Mouse (Mus musculus) liver, adult 2 months (tissue): ENCODE measurements around the gene Sox8. TPM values are rescaled to one million over a fixed set of nuclear protein-coding genes. Genes with fewer than 3 reads are reported as not detected.

Source experiments
- DNase-seq: peaks from one replicate; pipeline ENCODE4 v3.0.0-alpha.2; 2011; ENCODE audit warnings: low read depth, low spot score; ENCODE audit errors: extremely low read depth
- H3K27ac ChIP-seq: fragments of 200-500 bp; replicated peaks from 2 replicates; pipeline ENCODE4 v1.5.1; 2012; ENCODE audit warnings: low read depth, mild to moderate bottlenecking, control low read depth, inconsistent platforms, low read length; ENCODE audit not compliant: insufficient read depth
- H3K27me3 ChIP-seq: fragments of 200-500 bp; 2 replicates; pipeline ENCODE4 v1.6.1; 2012; ENCODE audit warnings: mild to moderate bottlenecking, moderate library complexity, low read length, inconsistent platforms; ENCODE audit not compliant: control insufficient read depth, insufficient read depth
- H3K36me3 ChIP-seq: fragments of 200-500 bp; 2 replicates; pipeline ENCODE4 v1.6.1; 2012; ENCODE audit warnings: low read length, inconsistent platforms; ENCODE audit not compliant: control insufficient read depth, insufficient read depth
- H3K4me1 ChIP-seq: fragments of 200-500 bp; 2 replicates; pipeline ENCODE4 v1.6.1; 2011; ENCODE audit warnings: low read length; ENCODE audit not compliant: control insufficient read depth, insufficient read depth
- H3K4me3 ChIP-seq: fragments of 200-500 bp; 2 replicates; pipeline ENCODE4 v1.5.1; 2011; ENCODE audit warnings: low read depth, mild to moderate bottlenecking, control low read depth, low read length, moderate library complexity; ENCODE audit not compliant: insufficient read depth
- H3K79me2 ChIP-seq: fragments of 200-500 bp; 2 replicates; pipeline ENCODE4 v1.6.1; 2012; ENCODE audit warnings: inconsistent platforms, mild to moderate bottlenecking, low read length, moderate library complexity; ENCODE audit not compliant: control insufficient read depth, insufficient read depth
- H3K9ac ChIP-seq: fragments of 200-500 bp; 2 replicates; pipeline ENCODE4 v1.6.1; 2012; ENCODE audit warnings: low read depth, mild to moderate bottlenecking, control low read depth, inconsistent platforms, low read length
- CTCF ChIP-seq: fragments of 200-500 bp; IDR thresholded peaks from 2 replicates; pipeline ENCODE4 v1.5.1; 2011; ENCODE audit warnings: low read depth, low read length, control low read depth
- POLR2A ChIP-seq: fragments of 200-500 bp; IDR thresholded peaks from 2 replicates; pipeline ENCODE4 v1.6.1; 2011; ENCODE audit warnings: low read length, control low read depth; ENCODE audit not compliant: insufficient read depth; ENCODE audit errors: extremely low read depth
- WGBS: fragments of 180-500 bp; shearing (Covaris S2); methylation state at CpG from one replicate; pipeline ENCODE4 v1.1.7; 2018; 5-methylcytosine and 5-hydroxymethylcytosine counted together
- polyA plus RNA-seq: library from polyadenylated mRNA; depleted of rRNA; stranded (reverse); fragments of >200 nt; gene quantifications from 2 replicates; pipeline ENCODE4 v1.2.3, GENCODE M21; 2012
- total RNA-seq: library from RNA; depleted of rRNA; stranded (reverse); fragments of >200 nt; gene quantifications from 2 replicates; pipeline ENCODE4 v1.2.3, GENCODE M21; 2014

Sox8 gene
- total and polyA plus RNA-seq, 2 experiments: not detected

DNA sequence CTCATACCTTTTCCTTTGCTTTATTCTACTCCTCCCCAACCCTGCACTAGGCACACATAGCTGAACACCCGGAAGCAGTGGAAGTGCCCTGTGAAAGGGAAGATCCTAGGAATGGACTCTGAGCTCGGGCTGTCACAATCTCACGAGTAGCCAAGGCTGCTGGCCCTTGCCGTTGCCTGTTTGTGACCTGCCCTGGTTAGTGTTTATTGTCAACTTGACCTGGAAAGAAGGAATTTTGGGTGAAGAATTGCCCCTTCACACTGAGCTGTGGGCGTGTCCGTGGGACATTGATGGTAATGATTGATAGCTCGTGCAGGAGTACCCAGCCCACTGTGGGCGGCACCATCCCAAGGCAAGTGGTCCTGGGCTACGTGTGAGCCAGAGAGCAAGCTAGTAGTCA lies 14.2 kb upstream of the Sox8 start:
- H3K27ac ChIP-seq: 0 out of 2 replicates have a peak overlapping the region, but pooled peaks have one; percentile 15
- no peak overlapping the region for H3K9ac ChIP-seq
- DNase-seq: peak; percentile 83
- no peaks in the 10 kb centered on the region for H3K79me2 ChIP-seq
- no peaks in the 10 kb centered on the region for H3K27me3 ChIP-seq
- 53% methylated on average over 9 of the region's 9 CpGs for WGBS
- peaks cover 3% of the 10 kb centered on the region; the same call in 1 of the 2 replicates for H3K4me1 ChIP-seq
- TF ChIP-seq CTCF: no peak
- no peak for TF ChIP-seq POLR2A
- H3K36me3 ChIP-seq: peaks cover 14% of the 10 kb centered on the region; the same call in 1 of the 2 replicates
- H3K4me3 ChIP-seq: no peak overlapping the region

DNA sequence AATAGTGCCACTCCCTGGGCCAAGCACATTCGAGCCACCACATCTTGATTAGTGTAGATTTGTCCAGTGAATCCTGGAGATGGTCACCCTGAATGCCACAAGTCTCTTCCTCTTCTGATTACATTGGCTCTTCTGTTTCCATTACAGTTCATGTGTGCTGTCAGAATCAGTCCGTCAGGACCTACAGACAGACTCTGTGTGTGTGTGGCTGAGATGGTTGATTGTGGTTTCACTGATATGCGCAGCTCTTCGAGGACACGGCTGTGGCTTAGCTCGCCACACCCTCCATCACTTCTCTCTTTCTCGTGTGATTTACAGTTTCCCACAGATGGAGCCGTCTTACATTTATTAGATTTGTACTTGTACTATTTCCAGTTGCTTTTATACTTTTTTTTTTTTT lies 13.4 kb upstream of the Sox8 start:
- no peak overlapping the region for H3K27ac ChIP-seq
- H3K4me3 ChIP-seq: no peak overlapping the region
- 87% methylated on average over 8 of the region's 8 CpGs for WGBS
- peaks cover 3% of the 10 kb centered on the region; the same call in 1 of the 2 replicates for H3K4me1 ChIP-seq
- TF ChIP-seq POLR2A (no peak), CTCF (no peak)
- no peaks in the 10 kb centered on the region for H3K27me3 ChIP-seq
- H3K9ac ChIP-seq: no peak overlapping the region
- no peak for DNase-seq
- H3K79me2 ChIP-seq: no peaks in the 10 kb centered on the region
- peaks cover 14% of the 10 kb centered on the region; the same call in 1 of the 2 replicates for H3K36me3 ChIP-seq

DNA sequence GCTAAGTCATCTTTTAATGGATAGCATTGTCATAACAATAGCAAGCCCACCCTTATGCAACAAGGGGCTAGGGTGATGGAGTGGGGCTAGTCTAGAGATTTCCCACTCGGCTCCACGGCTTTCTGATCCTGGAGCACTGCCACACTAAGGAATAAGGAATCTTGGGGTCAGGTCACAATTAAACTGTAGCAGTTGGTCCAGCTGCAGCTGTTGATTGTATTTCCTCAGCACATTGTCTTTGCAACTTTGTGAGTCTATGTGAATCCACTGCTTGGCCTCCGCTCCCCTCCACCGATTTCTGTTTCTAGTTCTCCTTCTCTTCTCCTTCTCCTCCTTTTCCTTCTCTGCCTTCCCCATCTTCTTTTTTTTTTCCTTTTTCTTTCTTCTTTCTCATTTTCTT lies 12.6 kb upstream of the Sox8 start:
- whole genome bisulfite sequencing: 84% methylated on average over 4 of the region's 4 CpGs
- H3K27ac ChIP-seq: no peak overlapping the region
- no peak overlapping the region for H3K9ac ChIP-seq
- TF ChIP-seq POLR2A (no peak), CTCF (no peak)
- H3K4me3 ChIP-seq: no peak overlapping the region
- H3K4me1 ChIP-seq: peaks cover 4% of the 10 kb centered on the region; the same call in 1 of the 2 replicates
- H3K79me2 ChIP-seq: no peaks in the 10 kb centered on the region
- H3K36me3 ChIP-seq: 0 out of 2 replicates have a peak, but pooled peaks cover 10% of the 10 kb centered on the region
- no peaks in the 10 kb centered on the region for H3K27me3 ChIP-seq
- DNase-seq: no peak

DNA sequence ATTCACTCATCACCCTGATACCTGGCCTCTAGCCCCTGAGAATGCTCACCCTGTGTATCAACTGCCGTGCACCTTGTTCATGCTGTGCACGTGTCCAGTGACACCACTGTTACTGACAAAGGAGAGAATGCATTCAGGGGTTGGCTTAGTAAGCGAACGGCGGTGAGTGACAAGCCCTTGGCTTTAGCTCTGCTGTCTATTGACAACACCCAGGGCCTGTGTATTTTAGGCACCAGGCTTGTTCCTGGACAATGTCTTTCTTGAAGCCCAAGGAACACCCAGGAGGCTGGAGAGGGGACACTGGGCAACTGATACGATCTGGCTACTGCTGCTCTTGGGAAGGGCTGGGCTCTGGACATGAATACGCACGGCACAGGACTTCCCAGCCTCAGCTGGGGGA lies 11.6 kb upstream of the Sox8 start:
- Histone ChIP-seq H3K4me1 (peaks cover 4% of the 10 kb centered on the region; the same call in 1 of the 2 replicates), H3K27me3 (no peaks in the 10 kb centered on the region), H3K9ac (no peak overlapping the region), H3K27ac (no peak overlapping the region), H3K36me3 (0 out of 2 replicates have a peak, but pooled peaks cover 3% of the 10 kb centered on the region), H3K4me3 (no peak overlapping the region), H3K79me2 (no peaks in the 10 kb centered on the region)
- TF ChIP-seq CTCF (no peak), POLR2A (no peak)
- 90% methylated on average over 8 of the region's 8 CpGs for WGBS
- no peak for DNase-seq

DNA sequence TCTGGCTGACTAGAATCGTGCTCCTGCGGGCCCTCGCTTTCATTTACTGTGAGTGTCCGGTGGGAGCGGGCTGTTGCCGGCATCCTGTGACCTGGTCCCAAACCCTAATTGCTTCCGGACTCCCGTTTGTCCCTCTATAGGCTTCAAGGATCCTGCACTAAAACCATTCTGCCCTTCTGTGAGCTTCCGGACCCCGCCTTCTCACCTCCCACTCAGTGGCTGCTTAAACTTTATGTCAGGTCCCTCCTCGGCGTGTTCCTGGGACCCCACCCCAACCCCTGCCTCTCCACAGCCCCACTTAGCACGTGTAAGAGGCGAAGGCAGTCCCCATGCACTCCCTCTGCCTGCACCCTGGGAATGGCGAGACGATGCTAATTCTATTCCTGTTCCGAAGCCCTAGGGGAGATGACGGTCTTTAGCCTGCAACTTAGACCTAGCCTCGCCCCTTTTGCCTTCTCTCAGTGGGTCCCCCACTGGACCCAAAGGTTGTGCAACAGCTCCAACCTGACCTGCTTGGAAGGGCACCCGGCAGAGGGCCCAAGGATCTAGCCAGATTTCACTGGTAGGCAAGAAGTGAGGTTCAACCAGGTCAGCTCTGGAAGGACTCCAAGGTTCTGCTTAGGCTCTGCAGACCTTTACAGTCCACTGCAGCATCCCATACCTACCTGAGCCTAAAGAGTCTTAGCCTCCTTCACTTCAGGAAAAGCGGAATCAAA lies 9.0 kb upstream of the Sox8 start:
- DNase-seq: peak; percentile 79
- Histone ChIP-seq H3K4me1 (peaks cover 3% of the 10 kb centered on the region; the same call in 1 of the 2 replicates), H3K4me3 (peak overlapping the region; percentile 79), H3K27ac (peak overlapping the region; percentile 56), H3K27me3 (no peaks in the 10 kb centered on the region), H3K79me2 (no peaks in the 10 kb centered on the region), H3K36me3 (no peaks in the 10 kb centered on the region), H3K9ac (peak overlapping the region; percentile 74)
- WGBS: 7% methylated on average over 21 of the region's 21 CpGs
- no peak for TF ChIP-seq POLR2A
- TF ChIP-seq CTCF: no peak

DNA sequence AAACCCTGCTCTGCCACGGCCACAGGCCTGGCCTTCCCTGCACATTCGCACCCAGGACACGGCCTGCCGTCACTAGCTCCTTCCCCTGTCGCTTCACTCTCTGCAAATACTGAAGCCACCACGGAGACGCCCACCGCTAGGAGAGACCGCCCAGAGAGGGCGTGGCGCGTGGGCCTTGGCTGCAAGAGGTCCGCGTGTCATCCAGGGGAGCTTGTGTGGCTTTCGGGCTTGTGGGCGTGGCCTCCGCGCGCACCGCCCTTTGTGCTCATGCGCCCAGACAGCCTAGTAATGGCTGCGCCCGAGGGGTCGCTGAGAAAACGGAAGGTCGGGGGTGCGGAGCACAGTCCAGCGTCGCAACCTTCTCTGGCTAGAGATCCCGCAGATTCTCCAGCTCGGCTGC lies 8.4 kb upstream of the Sox8 start, which contains the start of gene Lmf1:
Gene Lmf1, plus strand, starts transcription at position 166 of the 400 bp plus-strand sequence.
- Histone ChIP-seq H3K79me2 (no peaks in the 10 kb centered on the region), H3K9ac (peak within 1 kb of the TSS; percentile 74), H3K4me3 (peak within 1 kb of the TSS; percentile 79), H3K36me3 (no peaks in the 10 kb centered on the region), H3K4me1 (peaks cover 2% of the 10 kb centered on the region; the same call in 1 of the 2 replicates), H3K27me3 (no peaks in the 10 kb centered on the region), H3K27ac (peak within 1 kb of the TSS; percentile 56)
- under 1% methylated on average over 31 of the region's 31 CpGs for WGBS
- TF ChIP-seq CTCF (peak; percentile 26; the same call in 1 of the 2 replicates), POLR2A (peak; percentile 71)
- peak; percentile 89 for DNase-seq
